Mouse (Mus musculus): ENCODE data around the gene Supt4a. TPM values are rescaled to one million over a fixed set of nuclear protein-coding genes. Genes with fewer than 3 reads are reported as not detected.
A peak's percentile ranks its signal among the peaks of the same experiment; 100 is the strongest.

Supt4a gene
- polyA plus RNA-seq, 1 experiment from 2014 or later: 166 TPM

- H3K4me3 ChIP-seq (ENCODE audit: low read depth, low read length): no peak within 1 kb of the TSS
- DNase-seq (ENCODE audit: low spot score) (no peak), ATAC-seq (no peak)
- no peaks in the 10 kb centered on the region for H3K36me3 ChIP-seq (ENCODE audit: insufficient read depth, low read length)
- peaks cover 4% of the 10 kb centered on the region; the same call in 1 of the 2 replicates for H3K4me1 ChIP-seq (ENCODE audit: insufficient read depth, low read depth, low read length)
- no peaks in the 10 kb centered on the region for H3K9me3 ChIP-seq (ENCODE audit: low read length)
- H3K27ac ChIP-seq (ENCODE audit: low read length): no peak within 1 kb of the TSS
- 10% methylated on average over 22 of the region's 23 CpGs for WGBS
- TF ChIP-seq CTCF (IDR thresholded peaks at IDR 0.05): no peak
- TF ChIP-seq EP300 (IDR thresholded peaks at IDR 0.05): no peak
- H3K27me3 ChIP-seq (replicated peaks; ENCODE audit: insufficient read depth, low read length): peaks cover 34% of the 10 kb centered on the region; the same call in 1 of the 2 replicates
- no peak within 1 kb of the TSS for H3K4me2 ChIP-seq (replicated peaks; ENCODE audit: low read depth, low read length)
- no peak within 1 kb of the TSS for H3K9ac ChIP-seq (replicated peaks; ENCODE audit: low read depth)
Measured at GRCm38 (mm10) chr11:87760301-87761081, 23.1 kb downstream of the Supt4a start, which contains the start of gene Tspoap1. Gene Tspoap1 (plus strand): TSS chr11:87760541.

- DNase-seq (ENCODE audit: low spot score): no peak
- no peak overlapping the region for H3K4me3 ChIP-seq (ENCODE audit: low read depth, low read length)
- H3K27me3 ChIP-seq (replicated peaks; ENCODE audit: insufficient read depth, low read length): peaks cover 36% of the 10 kb centered on the region; the same call in 1 of the 2 replicates
Measured at GRCm38 (mm10) chr11:87761181-87761721, 23.9 kb downstream of the Supt4a start.

GRCm38 (mm10) chr11:87761806-87762701 lies 24.7 kb downstream of the Supt4a start:
- WGBS: 69% methylated on average over 14 of the region's 14 CpGs
- ATAC-seq: no peak

More at GRCm38 (mm10) chr11:87761181-87761721, 23.9 kb downstream of the Supt4a start:
- H3K9ac ChIP-seq (replicated peaks; ENCODE audit: low read depth): no peak overlapping the region
- WGBS: 65% methylated on average over 11 of the region's 11 CpGs
- no peaks in the 10 kb centered on the region for H3K9me3 ChIP-seq (ENCODE audit: low read length)
- ATAC-seq: no peak
- no peak overlapping the region for H3K4me2 ChIP-seq (replicated peaks; ENCODE audit: low read depth, low read length)
- H3K27ac ChIP-seq (ENCODE audit: low read length): no peak overlapping the region
- peaks cover 4% of the 10 kb centered on the region; the same call in 1 of the 2 replicates for H3K4me1 ChIP-seq (ENCODE audit: insufficient read depth, low read depth, low read length)
- no peaks in the 10 kb centered on the region for H3K36me3 ChIP-seq (ENCODE audit: insufficient read depth, low read length)
- TF ChIP-seq CTCF (IDR thresholded peaks at IDR 0.05) (no peak), EP300 (IDR thresholded peaks at IDR 0.05) (no peak)

GRCm38 (mm10) chr11:87762702-87763385 lies 25.5 kb downstream of the Supt4a start:
- 44% methylated on average over 12 of the region's 12 CpGs for WGBS

More at GRCm38 (mm10) chr11:87761806-87762701, 24.7 kb downstream of the Supt4a start:
- H3K9me3 ChIP-seq (ENCODE audit: low read length): no peaks in the 10 kb centered on the region
- H3K4me1 ChIP-seq (ENCODE audit: insufficient read depth, low read depth, low read length): peaks cover 4% of the 10 kb centered on the region; the same call in 1 of the 2 replicates
- no peaks in the 10 kb centered on the region for H3K36me3 ChIP-seq (ENCODE audit: insufficient read depth, low read length)
- TF ChIP-seq EP300 (IDR thresholded peaks at IDR 0.05) (no peak), CTCF (IDR thresholded peaks at IDR 0.05) (no peak)
- H3K27me3 ChIP-seq (replicated peaks; ENCODE audit: insufficient read depth, low read length): peaks cover 36% of the 10 kb centered on the region; the same call in 1 of the 2 replicates
- H3K9ac ChIP-seq (replicated peaks; ENCODE audit: low read depth): no peak overlapping the region
- no peak for DNase-seq (ENCODE audit: low spot score)
- H3K4me3 ChIP-seq (ENCODE audit: low read depth, low read length): no peak overlapping the region
- H3K27ac ChIP-seq (ENCODE audit: low read length): no peak overlapping the region
- H3K4me2 ChIP-seq (replicated peaks; ENCODE audit: low read depth, low read length): no peak overlapping the region

GRCm38 (mm10) chr11:87763511-87763987 lies 26.2 kb downstream of the Supt4a start:
- TF ChIP-seq CTCF (IDR thresholded peaks at IDR 0.05): 0 out of 2 replicates have a peak, but pooled peaks have one; percentile 7
- no peak for TF ChIP-seq EP300 (IDR thresholded peaks at IDR 0.05)
- peak; percentile 62 for DNase-seq (ENCODE audit: low spot score)
- ATAC-seq: peak; percentile 58
- H3K27me3 ChIP-seq (replicated peaks; ENCODE audit: insufficient read depth, low read length): peaks cover 36% of the 10 kb centered on the region; the same call in 1 of the 2 replicates
- no peaks in the 10 kb centered on the region for H3K9me3 ChIP-seq (ENCODE audit: low read length)
- no peak overlapping the region for H3K27ac ChIP-seq (ENCODE audit: low read length)
- H3K36me3 ChIP-seq (ENCODE audit: insufficient read depth, low read length): no peaks in the 10 kb centered on the region
- peak overlapping the region; percentile 41 for H3K4me3 ChIP-seq (ENCODE audit: low read depth, low read length)
- H3K9ac ChIP-seq (replicated peaks; ENCODE audit: low read depth): no peak overlapping the region
- peak overlapping the region; percentile 74 for H3K4me2 ChIP-seq (replicated peaks; ENCODE audit: low read depth, low read length)
- H3K4me1 ChIP-seq (ENCODE audit: insufficient read depth, low read depth, low read length): peaks cover 4% of the 10 kb centered on the region; the same call in 1 of the 2 replicates
- WGBS: 3% methylated on average over 17 of the region's 17 CpGs

More at GRCm38 (mm10) chr11:87762702-87763385, 25.5 kb downstream of the Supt4a start:
- H3K27ac ChIP-seq (ENCODE audit: low read length): no peak overlapping the region
- DNase-seq (ENCODE audit: low spot score): no peak
- TF ChIP-seq EP300 (IDR thresholded peaks at IDR 0.05) (no peak), CTCF (IDR thresholded peaks at IDR 0.05) (no peak)
- H3K4me3 ChIP-seq (ENCODE audit: low read depth, low read length): no peak overlapping the region
- peaks cover 36% of the 10 kb centered on the region; the same call in 1 of the 2 replicates for H3K27me3 ChIP-seq (replicated peaks; ENCODE audit: insufficient read depth, low read length)
- H3K4me2 ChIP-seq (replicated peaks; ENCODE audit: low read depth, low read length): no peak overlapping the region
- H3K9ac ChIP-seq (replicated peaks; ENCODE audit: low read depth): no peak overlapping the region
- no peak for ATAC-seq
- no peaks in the 10 kb centered on the region for H3K9me3 ChIP-seq (ENCODE audit: low read length)
- no peaks in the 10 kb centered on the region for H3K36me3 ChIP-seq (ENCODE audit: insufficient read depth, low read length)
- H3K4me1 ChIP-seq (ENCODE audit: insufficient read depth, low read depth, low read length): peaks cover 4% of the 10 kb centered on the region; the same call in 1 of the 2 replicates
